18 mouse cellular contexts compared by ENCODE assay signal in genomic region chr3:38588966-38589365, GRCm38 (mm10).
"Had no signal": no experiment of that assay in that cellular context is flagged by ENCODE, and none has a peak within 500 bp of the region (broad histone marks: within the 10 kb centered on the region; RNA-seq: fewer than 3 reads in every experiment).

No protein-coding gene starts in this region.

- H3K9me3 ChIP-seq: intestine, embryonic 15.5 days; limb, embryonic 10.5 days; limb, embryonic 13.5 days had no signal

- H3K9ac ChIP-seq: intestine, embryonic 15.5 days; limb, embryonic 13.5 days; liver, embryonic 14.5 days; liver, postnatal 0 days had no signal

- H3K4me1 ChIP-seq: intestine, embryonic 15.5 days; limb, embryonic 10.5 days; limb, embryonic 13.5 days had no signal

- H3K4me3 ChIP-seq: intestine, embryonic 15.5 days; layer of hippocampus, adult 2 months; limb, embryonic 10.5 days; limb, embryonic 13.5 days had no signal

- DNase-seq: kidney, adult 11 months; kidney, postnatal 10 days; layer of hippocampus, adult 9-11 months; liver; liver, postnatal 0 days; lung, postnatal 14 days; lung, postnatal 4 days; midbrain, embryonic 14.5 days; right cerebral cortex, adult 18-20 months; right cerebral cortex, postnatal 14 days; right cerebral cortex, postnatal 4 days; thymus, postnatal 36 days had no signal

- H3K27me3 ChIP-seq: intestine, embryonic 15.5 days; limb, embryonic 13.5 days had no signal

- H3K4me2 ChIP-seq: intestine, embryonic 15.5 days; limb, embryonic 13.5 days; midbrain, embryonic 11.5 days had no signal

- H3K36me3 ChIP-seq: intestine, embryonic 15.5 days; limb, embryonic 10.5 days; limb, embryonic 13.5 days had no signal

- ATAC-seq: intestine, embryonic 15.5 days; liver, postnatal 0 days had no signal

- H3K27ac ChIP-seq: intestine, embryonic 15.5 days; layer of hippocampus, adult 2 months; limb, embryonic 10.5 days; limb, embryonic 13.5 days; liver, embryonic 14.5 days had no signal
